Mouse (Mus musculus) MEL (cell line): ENCODE results near the gene Gramd1b. TPM values are rescaled to one million over a fixed set of nuclear protein-coding genes. Genes with fewer than 3 reads are reported as not detected.

Source experiments
- DNase-seq: peaks from one replicate; pipeline ENCODE4 v3.0.0; 2011; ENCODE audit warnings: low read depth, low spot score
- H3K27ac ChIP-seq: 2 replicates; pipeline ENCODE4 v1.5.1; 2012; ENCODE audit warnings: low read depth, mild to moderate bottlenecking, control low read depth, low read length, moderate library complexity; ENCODE audit not compliant: control insufficient read depth
- H3K27me3 ChIP-seq, 2 experiments: fragments of 150-350 bp in 1 of 2; sonication (generic) in 1 of 2; 2 replicates each; pipeline ENCODE4 v1.6.1; 2012; ENCODE audit warnings: low read length in 2 of 2, mild to moderate bottlenecking in 2 of 2, improper control_type of control experiment in 1 of 2, moderate library complexity in 1 of 2; ENCODE audit not compliant: insufficient read depth in 2 of 2, control insufficient read depth in 1 of 2
- H3K36me3 ChIP-seq, 2 experiments: 2 replicates each; pipeline ENCODE4 v1.6.1; 2012 to 2014; ENCODE audit warnings: low read length in 2 of 2, improper control_type of control experiment in 1 of 2, inconsistent platforms in 1 of 2, mild to moderate bottlenecking in 1 of 2; ENCODE audit not compliant: insufficient read depth in 2 of 2, control insufficient read depth in 1 of 2
- H3K4me1 ChIP-seq, 2 experiments: fragments of 150-350 bp in 1 of 2; sonication (generic) in 1 of 2; 2 replicates each; pipeline ENCODE4 v1.6.1; 2012; ENCODE audit warnings: low read length in 2 of 2, improper control_type of control experiment in 1 of 2, mild to moderate bottlenecking in 1 of 2; ENCODE audit not compliant: insufficient read depth in 2 of 2, control insufficient read depth in 1 of 2
- H3K4me3 ChIP-seq, 2 experiments: fragments of 150-350 bp in 1 of 2; sonication (generic) in 1 of 2; 2 replicates each; pipeline ENCODE4 v1.5.1; 2012; ENCODE audit warnings: low read depth in 2 of 2, low read length in 2 of 2, mild to moderate bottlenecking in 2 of 2, moderate library complexity in 2 of 2, control low read depth in 1 of 2, improper control_type of control experiment in 1 of 2; ENCODE audit not compliant: control insufficient read depth in 1 of 2, insufficient read depth in 1 of 2
- H3K79me2 ChIP-seq: 2 replicates; pipeline ENCODE4 v1.6.1; 2012; ENCODE audit warnings: mild to moderate bottlenecking, low read length, moderate library complexity; ENCODE audit not compliant: control insufficient read depth, poor library complexity, insufficient read depth
- H3K9ac ChIP-seq: 2 replicates; pipeline ENCODE4 v1.6.1; 2012; ENCODE audit warnings: low read depth, mild to moderate bottlenecking, control low read depth, low read length, moderate library complexity; ENCODE audit not compliant: control insufficient read depth, poor library complexity, severe bottlenecking
- H3K9me3 ChIP-seq: fragments of 150-350 bp; sonication (generic); replicated peaks from 2 replicates; pipeline ENCODE4 v1.6.1; 2012; ENCODE audit warnings: mild to moderate bottlenecking, low read length, improper control_type of control experiment, moderate library complexity; ENCODE audit not compliant: insufficient read depth
- BHLHE40 ChIP-seq: IDR thresholded peaks from 2 replicates; pipeline ENCODE4 v1.6.1; 2012; ENCODE audit warnings: low read depth, mild to moderate bottlenecking, inconsistent platforms, low read length, improper control_type of control experiment, borderline replicate concordance
- CHD1 ChIP-seq: IDR thresholded peaks from 2 replicates; pipeline ENCODE4 v1.6.1; 2012; ENCODE audit warnings: low read depth, mild to moderate bottlenecking, inconsistent platforms, low read length, improper control_type of control experiment
- CTCF ChIP-seq, 3 experiments: IDR thresholded peaks in 2 of 3; conservative IDR thresholded peaks in 1 of 3; 2 replicates each; pipeline ENCODE4 v1.5.1; 2011 to 2012; ENCODE audit warnings: low read length in 3 of 3, low read depth in 2 of 3, mild to moderate bottlenecking in 2 of 3, improper control_type of control experiment in 1 of 3, inconsistent platforms in 1 of 3, mixed read lengths in 1 of 3, moderate library complexity in 1 of 3; ENCODE audit not compliant: control insufficient read depth in 1 of 3, insufficient read depth in 1 of 3, poor library complexity in 1 of 3, severe bottlenecking in 1 of 3
- ELF1 ChIP-seq: IDR thresholded peaks from 2 replicates; pipeline ENCODE4 v1.6.1; 2014; ENCODE audit warnings: low read depth, mild to moderate bottlenecking, inconsistent platforms, low read length, improper control_type of control experiment, moderate library complexity
- GATA1 ChIP-seq: IDR thresholded peaks from 2 replicates; pipeline ENCODE4 v1.6.1; 2011; ENCODE audit warnings: low read depth, low read length, improper control_type of control experiment
- HCFC1 ChIP-seq: IDR thresholded peaks from 2 replicates; pipeline ENCODE4 v1.6.1; 2012; ENCODE audit warnings: low read depth, mild to moderate bottlenecking, inconsistent platforms, low read length, improper control_type of control experiment, moderate library complexity
- JUND ChIP-seq: IDR thresholded peaks from 2 replicates; pipeline ENCODE4 v1.6.1; 2011; ENCODE audit warnings: low read depth, mild to moderate bottlenecking, improper control_type of control experiment, low read length
- MAX ChIP-seq: IDR thresholded peaks from 2 replicates; pipeline ENCODE4 v1.6.1; 2011; ENCODE audit warnings: low read length, improper control_type of control experiment
- MEF2A ChIP-seq: IDR thresholded peaks from 2 replicates; pipeline ENCODE4 v1.6.1; 2014; ENCODE audit warnings: low read depth, mild to moderate bottlenecking, inconsistent platforms, low read length, improper control_type of control experiment; ENCODE audit not compliant: poor library complexity, insufficient replicate concordance, severe bottlenecking; ENCODE audit errors: extremely low read depth
- MXI1 ChIP-seq: IDR thresholded peaks from 2 replicates; pipeline ENCODE4 v1.6.1; 2011; ENCODE audit warnings: mild to moderate bottlenecking, low read depth, low read length, improper control_type of control experiment
- MYC ChIP-seq: IDR thresholded peaks from 2 replicates; pipeline ENCODE4 v1.6.1; 2011; ENCODE audit warnings: low read depth, mild to moderate bottlenecking, low read length, improper control_type of control experiment, moderate library complexity
- NELFE ChIP-seq: IDR thresholded peaks from 2 replicates; pipeline ENCODE4 v1.6.1; 2011; ENCODE audit warnings: low read depth, low read length, improper control_type of control experiment
- RCOR1 ChIP-seq: IDR thresholded peaks from 2 replicates; pipeline ENCODE4 v1.6.1; 2012; ENCODE audit warnings: low read depth, mild to moderate bottlenecking, inconsistent platforms, low read length, improper control_type of control experiment
- SMC3 ChIP-seq: IDR thresholded peaks from 2 replicates; pipeline ENCODE4 v1.6.1; 2011; ENCODE audit warnings: low read depth, low read length, improper control_type of control experiment
- TBP ChIP-seq: IDR thresholded peaks from 2 replicates; pipeline ENCODE4 v1.8.0; 2011; ENCODE audit warnings: low read depth, low read length, improper control_type of control experiment
- TCF12 ChIP-seq: IDR thresholded peaks from 2 replicates; pipeline ENCODE4 v1.6.1; 2014; ENCODE audit warnings: low read depth, mild to moderate bottlenecking, inconsistent platforms, low read length, improper control_type of control experiment, moderate library complexity
- USF1 ChIP-seq: IDR thresholded peaks from 2 replicates; pipeline ENCODE4 v1.6.1; 2014; ENCODE audit warnings: low read depth, mild to moderate bottlenecking, inconsistent platforms, low read length, improper control_type of control experiment, moderate library complexity
- USF2 ChIP-seq, 2 experiments: IDR thresholded peaks; 2 replicates each; pipeline ENCODE4 v1.6.1; 2011 to 2012; ENCODE audit warnings: improper control_type of control experiment in 2 of 2, low read length in 2 of 2, borderline replicate concordance in 1 of 2, inconsistent platforms in 1 of 2, low read depth in 1 of 2, mild to moderate bottlenecking in 1 of 2; ENCODE audit not compliant: insufficient read depth in 1 of 2
- ZC3H11A ChIP-seq: IDR thresholded peaks from 2 replicates; pipeline ENCODE4 v1.6.1; 2012; ENCODE audit warnings: low read depth, mild to moderate bottlenecking, inconsistent platforms, low read length, improper control_type of control experiment
- ZKSCAN1 ChIP-seq: IDR thresholded peaks from 2 replicates; pipeline ENCODE4 v1.6.1; 2012; ENCODE audit warnings: low read depth, mild to moderate bottlenecking, inconsistent platforms, low read length, improper control_type of control experiment, moderate library complexity
- polyA plus RNA-seq, 2 experiments: library from polyadenylated mRNA; stranded (reverse) in 1 of 2; unstranded in 1 of 2; fragments of >175 nt in 1 of 2; fragments of >200 nt in 1 of 2; gene quantifications; 2 replicates each; pipeline versions ENCODE4 v1.2.1 to v1.2.4; 2012; ENCODE audit warnings: low replicate concordance in 2 of 2, low read depth in 1 of 2; ENCODE audit not compliant: insufficient read length in 2 of 2, insufficient read depth in 1 of 2, missing spikeins in 1 of 2
- total RNA-seq: library from RNA; depleted of rRNA; stranded (reverse); fragments of 300-350 nt; gene quantifications from 2 replicates; pipeline ENCODE4 v1.2.3, GENCODE M21; 2012

Gramd1b gene
- total and polyA plus RNA-seq, 3 experiments: not detected

DNA sequence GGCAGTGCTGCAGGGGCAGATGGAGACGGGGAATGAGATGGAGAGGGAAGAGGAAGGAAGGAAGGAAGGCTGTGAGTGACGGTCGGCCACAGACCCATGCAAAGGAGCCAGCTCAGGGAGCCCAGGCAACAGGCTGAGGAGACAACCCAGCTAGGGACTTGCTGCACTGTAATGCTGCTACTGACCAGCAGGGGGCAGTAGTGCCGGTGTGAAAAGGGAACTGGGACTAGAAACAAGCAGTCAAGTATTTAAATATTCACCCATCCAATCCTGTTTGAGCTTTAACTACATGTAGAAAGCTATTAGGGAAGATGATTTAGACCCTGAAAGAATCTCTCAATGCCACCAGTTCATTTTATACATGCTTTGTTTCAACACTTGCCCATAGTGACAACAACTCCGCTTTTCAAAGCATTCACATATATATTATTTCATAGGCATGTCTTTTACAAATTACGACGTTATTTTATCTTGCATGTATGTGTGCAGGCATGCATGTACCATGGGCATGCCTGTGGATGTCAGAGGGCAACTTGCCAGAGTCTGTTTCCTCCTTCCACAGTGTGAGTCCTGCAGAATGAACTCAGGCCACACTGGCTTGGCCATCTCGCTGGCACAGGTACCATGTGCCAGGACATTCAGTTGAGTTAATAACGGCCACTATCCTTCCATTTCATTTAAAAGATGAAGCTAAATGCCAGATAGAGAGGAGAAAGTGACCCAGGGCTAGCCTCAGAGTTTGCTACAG lies 197.4 kb downstream of the Gramd1b start:
- Histone ChIP-seq H3K36me3 (no peaks in the 10 kb centered on the region), H3K9ac (no peak overlapping the region), H3K4me3 (no peak overlapping the region), H3K27ac (no peak overlapping the region), H3K27me3 (no peaks in the 10 kb centered on the region)
- TF ChIP-seq BHLHE40 (no peak), CTCF (IDR thresholded peaks at IDR 0.05 in 2 of 3, conservative IDR thresholded peaks at IDR 0.05 in 1 of 3; ENCODE audit: control insufficient read depth in 1 of 3, insufficient read depth in 1 of 3, low read depth in 2 of 3, low read length in 3 of 3, poor library complexity in 1 of 3, severe bottlenecking in 1 of 3) (peak; percentile 25 to 56 (median 48); a peak in 5 of 6 replicates), TBP (no peak)
- TF ChIP-seq, all 39 proteins: peak for 1
- H3K79me2 ChIP-seq: no peaks in the 10 kb centered on the region
- H3K4me1 ChIP-seq: no peaks in the 10 kb centered on the region
- H3K9me3 ChIP-seq: no peaks in the 10 kb centered on the region
- peak; percentile 7 for DNase-seq

DNA sequence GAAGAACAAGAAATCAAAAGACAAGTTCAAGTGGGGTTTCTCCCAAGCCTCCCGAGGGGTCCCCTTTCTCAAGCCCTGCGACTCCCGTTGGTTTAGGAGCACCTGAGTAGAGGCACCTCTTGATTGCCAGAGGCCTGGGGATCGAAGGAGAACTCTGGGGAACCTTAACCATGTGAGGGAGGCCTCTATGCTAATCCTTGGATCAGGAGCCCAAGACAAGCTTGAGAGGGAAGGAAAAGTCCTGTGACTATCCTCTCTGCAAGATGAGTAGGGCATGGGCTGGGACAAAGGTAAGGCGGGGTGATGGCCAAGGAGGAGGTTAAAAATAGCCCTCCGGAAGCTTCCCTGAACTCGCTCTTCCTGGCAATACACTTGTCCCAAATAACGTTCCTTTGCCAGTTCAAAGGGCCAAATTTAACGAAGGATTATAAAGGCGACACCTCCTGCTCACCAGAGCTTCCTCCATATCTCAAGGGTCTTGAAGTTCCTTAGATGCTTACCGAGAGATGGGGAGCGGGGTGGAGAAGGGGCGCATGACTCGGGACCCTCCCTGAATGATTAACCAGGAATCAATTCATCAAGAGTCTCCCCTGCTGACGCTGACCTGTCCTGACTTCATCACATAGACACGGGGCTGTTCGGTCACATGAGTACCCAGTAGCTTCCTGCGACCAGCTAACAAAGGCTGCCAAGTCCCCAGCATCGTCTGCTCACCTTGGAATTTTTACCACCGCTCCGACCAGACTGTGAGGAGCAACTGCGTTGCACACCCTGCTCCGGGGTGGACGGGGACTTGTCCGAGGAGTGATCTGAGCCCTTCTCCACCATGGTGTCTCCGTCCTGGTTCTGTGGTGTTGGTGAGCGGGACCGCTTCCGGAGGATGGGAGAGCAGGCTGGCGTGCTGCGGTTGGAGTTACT lies 198.2 kb downstream of the Gramd1b start:
- H3K4me1 ChIP-seq: no peaks in the 10 kb centered on the region
- no peak for DNase-seq
- H3K27me3 ChIP-seq: no peaks in the 10 kb centered on the region
- H3K4me3 ChIP-seq: no peak overlapping the region
- H3K9ac ChIP-seq: no peak overlapping the region
- no peaks in the 10 kb centered on the region for H3K9me3 ChIP-seq
- H3K27ac ChIP-seq: no peak overlapping the region
- no peaks in the 10 kb centered on the region for H3K79me2 ChIP-seq
- TF ChIP-seq MXI1: no peak
- TF ChIP-seq HCFC1: no peak
- no peak for TF ChIP-seq USF2 (IDR thresholded peaks at IDR 0.05; ENCODE audit: borderline replicate concordance in 1 of 2, insufficient read depth in 1 of 2, low read depth in 1 of 2, low read length in 2 of 2)
- no peak for TF ChIP-seq RCOR1
- no peak for TF ChIP-seq ELF1
- no peak for TF ChIP-seq SMC3
- TF ChIP-seq MAX: no peak
- no peak for TF ChIP-seq NELFE
- no peak for TF ChIP-seq TCF12
- TF ChIP-seq JUND: no peak
- TF ChIP-seq GATA1: no peak
- TF ChIP-seq MEF2A: no peak
- no peak for TF ChIP-seq CTCF (IDR thresholded peaks at IDR 0.05 in 2 of 3, conservative IDR thresholded peaks at IDR 0.05 in 1 of 3; ENCODE audit: control insufficient read depth in 1 of 3, insufficient read depth in 1 of 3, low read depth in 2 of 3, low read length in 3 of 3, poor library complexity in 1 of 3, severe bottlenecking in 1 of 3)
- TF ChIP-seq ZC3H11A: no peak
- no peak for TF ChIP-seq ZKSCAN1
- TF ChIP-seq USF1: no peak
- TF ChIP-seq CHD1: no peak
- no peak for TF ChIP-seq MYC
- H3K36me3 ChIP-seq: no peaks in the 10 kb centered on the region
